Mouse (Mus musculus): Measurements from ENCODE around the gene Plpp2. TPM values are rescaled to one million over a fixed set of nuclear protein-coding genes. Genes with fewer than 3 reads are reported as not detected.
A peak's percentile ranks its signal among the peaks of the same experiment; 100 is the strongest.

The Plpp2 gene
- total RNA-seq (2021) = 28.3 and 32.1 TPM in 2 replicates
- long read RNA-seq, transcript Plpp2-201 (6 exons, 1,654 nt) = major isoform, 21 of 28 reads
- long read RNA-seq, partial matches to known transcripts = 4 of 28 reads
- long read RNA-seq, other reads (novel, unspliced or antisense) = 1 of 28 reads

GRCm38 (mm10) chr10:79533126-79533911 lies at the start of gene Plpp2:
Gene Plpp2 (minus strand): TSS chr10:79533796.
- DNase-seq = peak; percentile 87

- no peak for DNase-seq
These were observed 47.9 kb upstream of the Plpp2 start for GRCm38 (mm10) chr10:79581501-79581900.

GRCm38 (mm10) chr10:79580811-79581210 lies 47.2 kb upstream of the Plpp2 start:
- peak; percentile 31 for DNase-seq

- no peak for DNase-seq
These were observed 46.8 kb upstream of the Plpp2 start for GRCm38 (mm10) chr10:79580356-79580755.

GRCm38 (mm10) chr10:79579781-79580180 lies 46.2 kb upstream of the Plpp2 start:
- no peak for DNase-seq

GRCm38 (mm10) chr10:79578891-79579290 lies 45.3 kb upstream of the Plpp2 start:
- DNase-seq = no peak

- DNase-seq = no peak
These were observed 44.7 kb upstream of the Plpp2 start for GRCm38 (mm10) chr10:79578276-79578675.

- DNase-seq = no peak
These were observed 43.8 kb upstream of the Plpp2 start for GRCm38 (mm10) chr10:79577376-79577775.

- DNase-seq = no peak
These were observed 42.2 kb upstream of the Plpp2 start for GRCm38 (mm10) chr10:79575754-79576153.

- DNase-seq = no peak
These were observed 41.2 kb upstream of the Plpp2 start for GRCm38 (mm10) chr10:79574796-79575195.

GRCm38 (mm10) chr10:79574350-79574749 lies 40.8 kb upstream of the Plpp2 start:
- DNase-seq = no peak

- DNase-seq = no peak
These were observed 40.0 kb upstream of the Plpp2 start for GRCm38 (mm10) chr10:79573611-79574010.

- DNase-seq = no peak
These were observed 37.7 kb upstream of the Plpp2 start for GRCm38 (mm10) chr10:79571314-79571713.

GRCm38 (mm10) chr10:79569921-79570320 lies 36.3 kb upstream of the Plpp2 start:
- no peak for DNase-seq

GRCm38 (mm10) chr10:79559716-79560115 lies 26.1 kb upstream of the Plpp2 start:
- no peak for DNase-seq

GRCm38 (mm10) chr10:79557496-79557895 lies 23.9 kb upstream of the Plpp2 start:
- no peak for DNase-seq

- DNase-seq = no peak
These were observed 23.4 kb upstream of the Plpp2 start for GRCm38 (mm10) chr10:79556951-79557350.

- no peak for DNase-seq
These were observed 21.7 kb upstream of the Plpp2 start for GRCm38 (mm10) chr10:79555238-79555724.

GRCm38 (mm10) chr10:79554330-79555237 lies 21.0 kb upstream of the Plpp2 start, which contains the start of gene Mier2:
Gene Mier2 (minus strand): TSS chr10:79555199.
- DNase-seq = peak; percentile 88

GRCm38 (mm10) chr10:79553691-79554090 lies 20.1 kb upstream of the Plpp2 start:
- DNase-seq = no peak

- DNase-seq = no peak
These were observed 19.6 kb upstream of the Plpp2 start for GRCm38 (mm10) chr10:79553176-79553575.

GRCm38 (mm10) chr10:79552531-79552930 lies 18.9 kb upstream of the Plpp2 start:
- DNase-seq = no peak

GRCm38 (mm10) chr10:79550366-79550765 lies 16.8 kb upstream of the Plpp2 start:
- DNase-seq = no peak

Data from adrenal gland, postnatal 25 days (tissue).